Mouse (Mus musculus): ENCODE measurements around the gene Mpp5.

Gene Mpp5

GRCm38 (mm10) chr12:78848246-78848645 is 99.5 kb downstream of the Mpp5 start:
- no peak for ATAC-seq (ENCODE audit: low TSS enrichment)

GRCm38 (mm10) chr12:78860921-78861495 is 112.3 kb downstream of the Mpp5 start:
- ATAC-seq (ENCODE audit: low TSS enrichment): peak; percentile 56

GRCm38 (mm10) chr12:78861496-78862253 is 113.0 kb downstream of the Mpp5 start, which contains the start of the genes Atp6v1d and Eif2s1:
TSS of gene Atp6v1d (minus strand) at chr12:78861638.
TSS of gene Eif2s1 (plus strand) at chr12:78861819.
- peak; percentile 95 for ATAC-seq (ENCODE audit: low TSS enrichment)

GRCm38 (mm10) chr12:78862254-78862730 is 113.6 kb downstream of the Mpp5 start:
- peak; percentile 29; the same call in 1 of the 2 replicates for ATAC-seq (ENCODE audit: low TSS enrichment)

- ATAC-seq (ENCODE audit: low TSS enrichment): no peak
Measured at GRCm38 (mm10) chr12:78865434-78865833, 116.7 kb downstream of the Mpp5 start.

GRCm38 (mm10) chr12:78868115-78868514 is 119.4 kb downstream of the Mpp5 start:
- ATAC-seq (ENCODE audit: low TSS enrichment): no peak

- ATAC-seq (ENCODE audit: low TSS enrichment): no peak
Measured at GRCm38 (mm10) chr12:78874581-78874980, 125.9 kb downstream of the Mpp5 start.

GRCm38 (mm10) chr12:78890062-78890461 is 141.4 kb downstream of the Mpp5 start:
- no peak for ATAC-seq (ENCODE audit: low TSS enrichment)

Measured in frontal cortex, adult (tissue).